Mouse (Mus musculus) skeletal muscle tissue, postnatal 0 days (tissue): ENCODE measurements around the gene Cnppd1. TPM values are rescaled to one million over a fixed set of nuclear protein-coding genes. Genes with fewer than 3 reads are reported as not detected.

Experiments
- polyA plus RNA-seq: library from polyadenylated mRNA; unstranded; fragments of >200 nt; fragmentation: Nextera tagmentation; extraction: Ambion mirVana; gene quantifications from 2 replicates; pipeline ENCODE4 v1.2.1, GENCODE M21; 2015

Gene Cnppd1
- 30.1 and 31.4 TPM in 2 replicates for polyA plus RNA-seq

GRCm38 (mm10) chr1:75142301-75143261 lies at the start of gene Cnppd1, which contains the start of gene Retreg2:
Gene Cnppd1, minus strand, starts transcription at chr1:75142711.
Gene Retreg2, plus strand, starts transcription at chr1:75142778.

GRCm38 (mm10) chr1:75191622-75192402 lies 49.3 kb upstream of the Cnppd1 start, which contains the start of the genes Ankzf1 and Atg9a:
Gene Ankzf1, plus strand, starts transcription at chr1:75192151.
Gene Atg9a, minus strand, starts transcription at chr1:75192196.

DNA sequence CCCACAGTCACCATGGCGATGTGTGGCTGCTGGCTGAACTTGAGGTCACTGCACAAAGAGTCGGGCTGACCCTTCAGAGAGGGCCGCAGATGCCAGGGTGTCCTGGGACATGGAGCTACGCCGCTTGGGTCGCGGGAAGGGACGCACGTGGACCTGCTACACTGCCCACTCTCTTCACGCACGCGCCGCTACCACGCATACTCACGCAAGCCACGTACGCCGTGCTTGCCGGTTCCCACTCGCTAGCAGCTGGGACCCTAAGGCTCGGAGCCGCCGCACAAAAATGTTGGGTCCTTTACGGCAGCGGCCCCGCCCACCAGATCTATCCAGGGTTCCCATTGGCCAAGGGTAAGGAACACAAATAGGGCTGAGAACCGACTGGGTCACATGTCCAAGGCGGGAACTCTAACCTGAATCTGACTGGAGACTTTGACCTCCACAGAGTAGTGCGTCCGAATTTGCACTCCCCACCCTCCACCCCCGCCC lies 37.6 kb upstream of the Cnppd1 start, which contains the start of gene Abcb6:
Gene Abcb6, minus strand, starts transcription at position 288 of the 486 bp plus-strand sequence.

GRCm38 (mm10) chr1:75168472-75169464 lies 26.3 kb upstream of the Cnppd1 start, which contains the start of gene Zfand2b:
Gene Zfand2b, plus strand, starts transcription at chr1:75168646.

DNA sequence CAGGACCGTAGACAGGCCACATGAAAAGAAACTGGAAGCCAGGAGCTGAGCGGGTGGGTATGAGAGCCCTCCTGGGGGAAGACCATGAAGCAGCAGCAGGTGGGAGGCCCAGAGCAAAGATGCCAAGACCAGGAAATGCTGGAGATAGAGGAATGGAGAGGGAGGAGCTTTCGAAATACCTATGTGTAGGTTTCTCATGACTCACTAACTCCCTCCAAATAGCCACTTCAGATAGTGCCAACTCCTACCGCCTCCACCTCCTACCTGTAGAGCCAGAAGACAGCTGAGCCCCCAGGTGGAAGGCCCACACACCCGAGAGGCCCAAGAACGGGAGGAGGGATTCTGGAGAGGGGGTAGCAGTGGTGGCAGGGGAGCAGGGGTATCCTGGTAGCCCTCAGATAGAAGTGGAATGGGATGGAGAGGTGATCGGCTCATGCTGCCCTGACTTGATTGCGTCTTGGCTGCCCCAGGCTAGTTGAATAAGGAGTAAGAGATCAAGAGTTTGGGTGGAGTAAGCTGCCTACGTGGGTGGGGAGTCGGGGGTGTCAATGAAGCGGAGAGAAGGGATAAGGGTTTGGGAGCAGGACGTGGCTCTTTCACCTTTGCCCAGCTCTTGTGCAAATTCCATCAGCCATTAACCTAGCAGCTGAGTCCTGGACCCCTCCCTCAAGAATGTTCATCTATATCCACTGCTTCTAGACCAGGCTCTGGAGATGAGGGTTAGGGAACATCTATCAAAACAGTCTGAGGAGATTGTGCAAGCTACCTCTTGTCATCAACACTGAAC lies 8.9 kb downstream of the Cnppd1 start, which contains the start of gene Slc23a3:
Gene Slc23a3, minus strand, starts transcription at position 470 of the 787 bp plus-strand sequence.

DNA sequence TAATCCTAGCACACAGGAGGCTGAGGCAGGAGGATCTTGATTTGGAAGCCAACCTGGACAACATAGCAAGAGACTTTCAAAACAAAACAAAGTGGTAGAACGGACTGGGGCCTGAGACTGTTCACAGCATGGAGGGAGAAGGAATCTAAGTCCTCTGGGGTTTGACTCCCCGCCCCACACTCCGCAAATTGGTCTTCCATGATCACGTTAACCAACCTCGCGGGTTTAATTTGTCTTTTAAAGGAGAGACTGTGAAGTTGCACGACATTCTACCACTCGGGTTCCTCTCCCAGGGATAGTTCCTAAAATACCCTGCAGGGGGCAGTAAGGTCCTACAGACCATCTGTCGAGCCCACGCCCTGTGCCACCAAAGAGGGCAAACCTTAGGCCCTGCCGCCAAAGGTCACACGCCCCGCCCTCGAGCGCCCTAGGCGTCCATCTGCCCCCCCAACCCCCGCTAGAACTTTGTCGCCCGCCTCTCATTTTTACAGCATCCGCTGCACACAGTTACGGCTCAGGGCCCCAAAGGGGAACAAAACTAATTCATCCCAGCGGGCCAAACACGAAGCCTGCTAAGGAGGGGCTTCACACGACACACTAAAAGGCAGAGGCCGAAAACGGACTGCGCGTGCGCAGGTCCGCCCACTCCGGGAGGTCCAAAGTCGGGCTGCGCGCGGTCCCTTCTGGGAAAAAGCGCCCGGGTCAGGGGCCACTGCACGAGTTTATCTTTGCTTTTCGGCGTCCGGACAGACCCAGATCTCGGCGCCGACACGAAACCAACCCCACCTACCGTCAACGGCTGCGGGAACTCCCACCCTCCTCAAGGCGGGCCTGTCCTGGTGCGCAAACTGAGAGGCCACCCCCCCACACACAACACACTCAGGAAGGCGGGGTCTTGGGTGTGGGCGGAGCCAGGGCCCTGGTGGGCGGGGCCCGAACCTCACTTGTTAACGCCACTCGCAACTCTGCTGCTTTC lies 17.9 kb downstream of the Cnppd1 start, which contains the start of gene Nhej1:
Gene Nhej1, minus strand, starts transcription at position 855 of the 976 bp plus-strand sequence.

Other genes starting within 250 kb of the Cnppd1 start
- not detected in 2 replicates for gene Cryba2, start 249.6 kb downstream of the Cnppd1 start, polyA plus RNA-seq
- gene Cfap65, start 207.1 kb downstream of the Cnppd1 start, polyA plus RNA-seq = not detected in 2 replicates
- gene Ihh, start 191.0 kb downstream of the Cnppd1 start, polyA plus RNA-seq = 0.32 TPM in 1 of 2 replicates, not detected in the other
- 7.6 and 9.8 TPM in 2 replicates for gene Nhej1, start 17.5 kb downstream of the Cnppd1 start, polyA plus RNA-seq
- 0.09 and 0.15 TPM in 2 replicates for gene Slc23a3, start 8.8 kb downstream of the Cnppd1 start, polyA plus RNA-seq
- gene Retreg2, start 67 bp upstream of the Cnppd1 start, polyA plus RNA-seq = 20.3 and 22.1 TPM in 2 replicates
- 23.6 and 26.7 TPM in 2 replicates for gene Zfand2b, start 25.9 kb upstream of the Cnppd1 start, polyA plus RNA-seq
- 38.0 and 41.5 TPM in 2 replicates for gene Abcb6, start 37.7 kb upstream of the Cnppd1 start, polyA plus RNA-seq
- 10.5 and 11.8 TPM in 2 replicates for gene Ankzf1, start 49.4 kb upstream of the Cnppd1 start, polyA plus RNA-seq
- 29.1 and 34.9 TPM in 2 replicates for gene Atg9a, start 49.5 kb upstream of the Cnppd1 start, polyA plus RNA-seq
- 4.6 and 5.3 TPM in 2 replicates for gene Glb1l, start 68.1 kb upstream of the Cnppd1 start, polyA plus RNA-seq
- gene Stk16, start 68.1 kb upstream of the Cnppd1 start, polyA plus RNA-seq = 43.6 and 48.1 TPM in 2 replicates
- gene Tuba4a, start 77.2 kb upstream of the Cnppd1 start, polyA plus RNA-seq = 163 and 207 TPM in 2 replicates
- gene A630095N17Rik, start 89.4 kb upstream of the Cnppd1 start, polyA plus RNA-seq = not detected in 2 replicates
- 27.1 and 28.1 TPM in 2 replicates for gene Dnajb2, start 93.7 kb upstream of the Cnppd1 start, polyA plus RNA-seq
- 0.11 and 0.13 TPM in 2 replicates for gene Ptprn, start 121.8 kb upstream of the Cnppd1 start, polyA plus RNA-seq
- gene Resp18, start 135.7 kb upstream of the Cnppd1 start, polyA plus RNA-seq = 0.21 TPM in 1 of 2 replicates, not detected in the other
- gene Dnpep, start 175.3 kb upstream of the Cnppd1 start, polyA plus RNA-seq = 103 and 105 TPM in 2 replicates
- 2,318 and 2,325 TPM in 2 replicates for gene Des, start 217.6 kb upstream of the Cnppd1 start, polyA plus RNA-seq
- gene Speg, start 232.6 kb upstream of the Cnppd1 start, polyA plus RNA-seq = 12.7 and 16.2 TPM in 2 replicates